Mouse (Mus musculus) kidney, adult 2 months (tissue): ENCODE results near the gene Rpl32. TPM values are rescaled to one million over a fixed set of nuclear protein-coding genes. Genes with fewer than 3 reads are reported as not detected.

Experiments used
- DNase-seq: peaks from one replicate; pipeline ENCODE4 v3.0.0; 2021
- H3K27ac ChIP-seq: fragments of 200-500 bp; 2 replicates; pipeline ENCODE4 v1.5.1; 2012; ENCODE audit warnings: low read depth, low read length, control low read depth, inconsistent platforms; ENCODE audit not compliant: insufficient read depth
- H3K27me3 ChIP-seq: fragments of 200-500 bp; replicated peaks from 2 replicates; pipeline ENCODE4 v1.6.1; 2012; ENCODE audit warnings: mild to moderate bottlenecking, moderate library complexity, low read length, inconsistent platforms; ENCODE audit not compliant: control insufficient read depth, insufficient read depth
- H3K36me3 ChIP-seq: fragments of 200-500 bp; 2 replicates; pipeline ENCODE4 v1.6.1; 2012; ENCODE audit warnings: mild to moderate bottlenecking, moderate library complexity, low read length, inconsistent platforms; ENCODE audit not compliant: control insufficient read depth, insufficient read depth
- H3K4me1 ChIP-seq: fragments of 200-500 bp; 2 replicates; pipeline ENCODE4 v1.6.1; 2011; ENCODE audit warnings: low read length; ENCODE audit not compliant: control insufficient read depth, insufficient read depth
- H3K4me3 ChIP-seq: fragments of 200-500 bp; 2 replicates; pipeline ENCODE4 v1.5.1; 2011; ENCODE audit warnings: mild to moderate bottlenecking, low read depth, low read length, control low read depth; ENCODE audit not compliant: insufficient read depth
- CTCF ChIP-seq: fragments of 200-500 bp; conservative IDR thresholded peaks from 2 replicates; pipeline ENCODE4 v1.5.1; 2011; ENCODE audit warnings: low read depth, mild to moderate bottlenecking, control low read depth, low read length, moderate library complexity, mixed read lengths; ENCODE audit not compliant: insufficient read depth, insufficient read length
- POLR2A ChIP-seq: fragments of 200-500 bp; IDR thresholded peaks from one replicate; pipeline ENCODE4 v1.6.1; 2011; ENCODE audit warnings: low read depth, low read length, control low read depth
- WGBS: fragments of 180-500 bp; shearing (Covaris S2); methylation state at CpG from one replicate; pipeline ENCODE4 v1.1.7; 2018; 5-methylcytosine and 5-hydroxymethylcytosine counted together
- polyA plus RNA-seq: library from polyadenylated mRNA; depleted of rRNA; stranded (reverse); fragments of >200 nt; gene quantifications from 2 replicates; pipeline ENCODE4 v1.2.3, GENCODE M21; 2012

The Rpl32 gene
- polyA plus RNA-seq, 1 experiment, result 560 TPM

- no peaks in the 10 kb centered on the region; the same call in 1 of the 2 replicates for H3K4me1 ChIP-seq
- H3K4me3 ChIP-seq, result no peak overlapping the region
- no peak overlapping the region for H3K27ac ChIP-seq
- TF ChIP-seq POLR2A, result no peak
- TF ChIP-seq CTCF, result 0 out of 2 replicates have a peak, but pooled peaks have one; percentile 11
- no peak for DNase-seq
- no peaks in the 10 kb centered on the region for H3K27me3 ChIP-seq
- WGBS, result 85% methylated on average over 1 of the region's 1 CpGs
- no peaks in the 10 kb centered on the region for H3K36me3 ChIP-seq
Measured at GRCm38 (mm10) chr6:115772604-115773003, 35.9 kb downstream of the Rpl32 start.

- Histone ChIP-seq H3K27ac (no peak overlapping the region), H3K4me3 (no peak overlapping the region), H3K27me3 (no peaks in the 10 kb centered on the region), H3K36me3 (no peaks in the 10 kb centered on the region), H3K4me1 (no peaks in the 10 kb centered on the region; the same call in 1 of the 2 replicates)
- TF ChIP-seq CTCF (no peak), POLR2A (no peak)
- 85% methylated on average over 6 of the region's 6 CpGs for WGBS
- no peak for DNase-seq
Measured at GRCm38 (mm10) chr6:115772201-115772600, 36.3 kb downstream of the Rpl32 start.

- no peaks in the 10 kb centered on the region; the same call in 1 of the 2 replicates for H3K4me1 ChIP-seq
- TF ChIP-seq CTCF (no peak), POLR2A (no peak)
- WGBS, result 46% methylated on average over 4 of the region's 4 CpGs
- H3K27me3 ChIP-seq, result no peaks in the 10 kb centered on the region
- H3K4me3 ChIP-seq, result no peak overlapping the region
- DNase-seq, result peak; percentile 52
- H3K36me3 ChIP-seq, result no peaks in the 10 kb centered on the region
- no peak overlapping the region for H3K27ac ChIP-seq
Measured at GRCm38 (mm10) chr6:115770852-115771251, 37.7 kb downstream of the Rpl32 start.

GRCm38 (mm10) chr6:115770059-115770670 lies 38.4 kb downstream of the Rpl32 start:
- Histone ChIP-seq H3K36me3 (no peaks in the 10 kb centered on the region), H3K4me3 (no peak overlapping the region), H3K27ac (no peak overlapping the region), H3K4me1 (no peaks in the 10 kb centered on the region; the same call in 1 of the 2 replicates), H3K27me3 (no peaks in the 10 kb centered on the region)
- DNase-seq, result no peak
- 78% methylated on average over 20 of the region's 20 CpGs for WGBS
- TF ChIP-seq POLR2A (no peak), CTCF (no peak)

GRCm38 (mm10) chr6:115768207-115768606 lies 40.3 kb downstream of the Rpl32 start:
- H3K4me3 ChIP-seq, result no peak overlapping the region
- no peaks in the 10 kb centered on the region for H3K4me1 ChIP-seq
- no peaks in the 10 kb centered on the region for H3K27me3 ChIP-seq
- DNase-seq, result peak; percentile 39
- no peaks in the 10 kb centered on the region for H3K36me3 ChIP-seq
- H3K27ac ChIP-seq, result no peak overlapping the region
- 75% methylated on average over 4 of the region's 4 CpGs for WGBS
- TF ChIP-seq CTCF, result no peak
- no peak for TF ChIP-seq POLR2A

GRCm38 (mm10) chr6:115767357-115767756 lies 41.2 kb downstream of the Rpl32 start:
- DNase-seq, result no peak
- no peak for TF ChIP-seq CTCF
- TF ChIP-seq POLR2A, result no peak
- no peaks in the 10 kb centered on the region for H3K27me3 ChIP-seq
- H3K4me1 ChIP-seq, result no peaks in the 10 kb centered on the region
- H3K36me3 ChIP-seq, result no peaks in the 10 kb centered on the region
- 54% methylated on average over 9 of the region's 9 CpGs for WGBS
- H3K27ac ChIP-seq, result no peak overlapping the region
- no peak overlapping the region for H3K4me3 ChIP-seq

GRCm38 (mm10) chr6:115764179-115764578 lies 44.4 kb downstream of the Rpl32 start:
- H3K4me1 ChIP-seq, result no peaks in the 10 kb centered on the region; the same call in 1 of the 2 replicates
- 31% methylated on average over 7 of the region's 7 CpGs for WGBS
- DNase-seq, result peak; percentile 84

More at GRCm38 (mm10) chr6:115764179-115764578, 44.4 kb downstream of the Rpl32 start:
- H3K4me3 ChIP-seq, result no peak overlapping the region
- H3K27me3 ChIP-seq, result no peaks in the 10 kb centered on the region
- 0 out of 2 replicates have a peak overlapping the region, but pooled peaks have one; percentile 57 for H3K27ac ChIP-seq
- no peaks in the 10 kb centered on the region for H3K36me3 ChIP-seq
- TF ChIP-seq POLR2A (no peak), CTCF (no peak)
